Mouse (Mus musculus) thymus, postnatal 14 days (tissue): ENCODE data around the gene 1700102P08Rik.

Experiments
- DNase-seq: peaks from one replicate; pipeline ENCODE4 v3.0.0; 2021

Gene 1700102P08Rik

DNA sequence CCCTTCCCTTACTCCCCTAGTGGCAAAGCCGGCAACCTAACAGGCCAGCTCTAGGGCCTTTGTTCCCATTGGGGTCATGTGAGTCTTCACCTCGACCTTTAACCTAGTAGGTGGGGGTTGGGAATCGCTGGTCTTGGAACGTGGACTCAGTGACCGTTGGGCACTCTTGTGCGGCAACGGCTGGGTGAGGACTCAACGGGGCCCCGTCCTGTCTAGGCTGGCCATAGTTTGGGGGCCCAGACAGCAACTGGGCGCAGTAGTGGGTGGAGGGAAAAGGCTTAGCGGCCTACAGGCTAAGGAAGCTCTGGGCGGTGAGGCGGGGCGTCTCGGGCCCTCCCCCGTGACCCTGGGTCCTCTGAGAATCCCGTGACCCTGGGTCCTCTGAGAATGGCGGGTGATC lies at the start of gene 1700102P08Rik:
Gene 1700102P08Rik, plus strand, starts transcription at position 130 of the 400 bp plus-strand sequence.
- DNase-seq = no peak

DNA sequence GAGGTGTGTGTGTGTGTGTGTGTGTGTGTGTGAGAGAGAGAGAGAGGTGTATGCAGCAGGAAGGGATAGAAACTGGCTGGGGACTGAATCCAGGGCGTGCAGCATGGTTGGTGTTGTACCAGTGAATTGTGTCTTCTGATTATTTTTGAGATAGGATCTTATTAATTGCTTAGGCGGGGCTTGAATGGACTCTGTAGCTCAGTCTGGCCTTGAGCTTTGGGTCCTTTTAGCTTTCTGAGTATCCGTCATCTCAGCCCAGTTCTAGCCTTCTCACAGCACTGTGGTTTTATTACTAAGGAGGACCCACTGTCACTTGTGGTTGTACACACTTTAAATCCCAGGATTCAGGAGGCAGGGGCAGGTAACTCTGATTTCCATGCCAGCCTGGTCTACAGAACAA lies 49.3 kb upstream of the 1700102P08Rik start:
- no peak for DNase-seq

GRCm38 (mm10) chr9:108343835-108344234 lies 48.8 kb upstream of the 1700102P08Rik start:
- no peak for DNase-seq

DNA sequence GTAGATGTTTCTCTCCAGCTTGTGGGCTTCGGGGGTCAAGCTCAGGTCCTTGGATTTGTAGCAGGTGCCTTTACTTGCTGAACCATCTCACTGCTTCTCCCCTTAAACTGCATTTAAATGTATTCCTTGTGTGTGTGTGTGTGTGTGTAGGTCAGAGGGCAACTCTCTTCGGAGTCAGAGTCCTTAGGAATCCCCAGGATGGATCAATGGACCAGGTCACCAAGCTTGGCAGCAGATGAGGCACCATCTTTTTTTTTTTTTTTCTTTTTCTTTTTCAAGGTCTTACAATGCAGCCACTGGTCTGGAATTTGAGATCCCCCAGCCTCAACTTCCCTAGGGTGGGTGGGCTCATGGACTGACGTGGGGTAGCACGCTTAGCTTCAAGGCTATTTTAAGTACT lies 48.1 kb upstream of the 1700102P08Rik start:
- DNase-seq = no peak

GRCm38 (mm10) chr9:108347024-108347423 lies 45.6 kb upstream of the 1700102P08Rik start:
- DNase-seq = no peak

DNA sequence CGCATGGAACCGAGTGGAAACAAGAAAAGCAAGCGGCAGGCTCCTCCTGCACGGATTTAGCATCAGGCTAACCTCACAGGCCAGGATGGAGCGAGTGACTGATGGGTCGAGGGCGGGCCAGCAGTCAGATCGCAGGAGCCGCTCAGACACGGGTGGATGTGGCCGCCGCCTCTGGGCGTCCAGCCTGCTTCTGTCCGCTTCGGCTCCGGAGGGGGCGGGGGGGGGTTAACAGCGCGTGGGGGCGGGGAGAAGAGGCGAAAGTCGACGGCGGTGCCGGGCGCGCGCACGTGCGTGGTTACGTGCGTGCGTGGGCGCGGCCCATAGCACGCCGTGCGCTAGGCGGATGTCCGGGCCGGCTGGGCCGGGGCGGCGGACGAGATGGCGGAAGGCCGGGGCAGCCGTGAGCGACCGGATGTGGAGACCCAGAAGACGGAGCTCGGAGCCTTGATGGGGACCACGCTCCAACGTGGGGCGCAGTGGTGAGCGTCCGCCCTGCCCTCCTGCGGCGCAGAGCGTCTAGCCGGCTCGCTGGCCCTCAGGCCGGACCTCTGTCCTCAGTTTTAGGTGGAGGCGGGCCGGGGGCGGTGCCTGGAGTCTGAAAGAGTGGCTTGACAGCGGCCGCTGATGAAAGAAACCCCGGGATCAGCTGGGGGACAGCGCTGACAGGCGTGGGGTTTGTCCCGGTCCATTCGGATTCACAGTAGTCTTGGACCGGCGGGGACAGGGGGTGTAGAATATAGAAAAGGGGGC lies 44.9 kb upstream of the 1700102P08Rik start, which contains the start of gene Usp4:
Gene Usp4, plus strand, starts transcription at position 314 of the 750 bp plus-strand sequence.
- DNase-seq = peak; percentile 88

- no peak for DNase-seq
These were observed 44.3 kb upstream of the 1700102P08Rik start for GRCm38 (mm10) chr9:108348290-108348680.

DNA sequence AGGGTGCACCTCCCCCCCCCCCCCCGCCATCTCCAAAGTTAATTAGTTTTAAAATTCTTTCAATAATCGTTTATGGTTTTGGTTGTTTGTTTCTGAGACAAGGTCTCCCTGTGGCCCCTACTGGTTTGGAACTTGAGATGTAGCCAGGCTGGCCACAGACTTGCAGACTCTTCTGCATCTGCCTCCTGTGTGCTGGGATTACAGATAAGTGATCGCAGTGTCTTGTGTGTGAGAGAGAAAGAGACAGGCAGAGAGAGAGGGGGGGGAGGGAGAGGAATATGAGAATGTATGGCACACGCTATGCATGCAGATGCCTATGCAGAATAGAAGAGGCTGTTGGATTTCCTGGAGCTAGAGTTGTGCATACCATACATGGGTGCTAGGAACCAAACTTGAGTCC lies 42.9 kb upstream of the 1700102P08Rik start:
- DNase-seq = no peak

GRCm38 (mm10) chr9:108378234-108378633 lies 14.4 kb upstream of the 1700102P08Rik start:
- DNase-seq = no peak

DNA sequence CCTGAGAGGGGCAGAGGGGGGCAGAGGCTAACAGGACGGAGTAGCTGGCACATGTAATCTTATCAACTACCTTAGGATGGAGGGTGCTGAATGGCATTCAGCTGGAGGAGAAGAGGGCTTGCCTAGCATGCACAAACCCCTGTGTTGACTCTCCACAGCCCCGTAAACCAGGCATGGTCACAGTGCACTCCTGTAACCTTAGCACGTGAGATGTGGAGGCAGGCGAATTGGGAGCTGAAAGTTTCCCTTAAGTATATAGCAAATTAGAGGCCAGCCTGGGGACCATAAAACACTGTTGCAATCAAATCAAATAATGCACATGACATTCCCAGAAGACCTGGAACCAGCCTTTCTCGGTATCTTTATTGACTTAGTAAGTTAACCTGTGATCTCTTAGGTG lies 13.9 kb upstream of the 1700102P08Rik start:
- DNase-seq = no peak

DNA sequence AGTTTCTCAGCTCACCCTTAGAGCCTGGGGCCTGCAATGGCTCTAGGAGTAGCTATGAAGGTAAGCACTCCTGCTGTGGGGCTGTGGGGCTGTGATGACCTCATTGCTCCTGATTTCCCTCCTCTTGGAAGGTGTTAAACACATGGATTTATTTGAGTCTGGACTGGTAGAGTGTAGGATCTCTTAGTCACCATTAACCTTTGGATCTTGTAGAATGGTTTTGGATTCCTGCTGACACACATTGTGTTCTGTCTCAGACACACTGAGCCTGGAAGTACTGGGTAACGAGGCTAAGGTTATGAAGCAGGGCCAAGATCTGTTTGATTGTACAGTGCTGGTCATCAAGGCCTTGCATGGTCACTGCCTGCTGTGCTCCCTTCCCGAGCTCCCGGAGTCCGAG lies 13.3 kb upstream of the 1700102P08Rik start:
- DNase-seq = no peak

GRCm38 (mm10) chr9:108381382-108381781 lies 11.2 kb upstream of the 1700102P08Rik start:
- no peak for DNase-seq

DNA sequence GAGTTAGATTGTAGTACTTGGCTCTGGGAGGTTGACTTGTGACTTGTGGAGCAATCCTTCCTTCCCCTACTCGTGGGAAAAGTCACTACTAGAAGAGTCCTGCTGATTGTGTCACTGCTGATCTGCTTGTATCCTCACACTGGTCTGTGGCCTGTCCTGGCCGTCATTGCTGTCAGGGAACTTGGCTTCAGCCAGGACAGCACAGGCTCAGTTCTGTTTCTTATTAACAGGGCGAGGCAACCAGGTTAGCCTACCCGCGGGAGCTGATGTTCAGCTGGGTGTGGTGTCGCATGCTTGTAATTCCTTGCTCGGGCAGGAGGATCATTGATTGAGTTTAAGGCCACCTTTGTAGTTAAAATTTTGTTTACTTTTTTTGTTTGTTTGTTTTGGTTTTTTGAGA lies 7.6 kb upstream of the 1700102P08Rik start:
- no peak for DNase-seq

GRCm38 (mm10) chr9:108386816-108387215 lies 5.8 kb upstream of the 1700102P08Rik start:
- DNase-seq = no peak

DNA sequence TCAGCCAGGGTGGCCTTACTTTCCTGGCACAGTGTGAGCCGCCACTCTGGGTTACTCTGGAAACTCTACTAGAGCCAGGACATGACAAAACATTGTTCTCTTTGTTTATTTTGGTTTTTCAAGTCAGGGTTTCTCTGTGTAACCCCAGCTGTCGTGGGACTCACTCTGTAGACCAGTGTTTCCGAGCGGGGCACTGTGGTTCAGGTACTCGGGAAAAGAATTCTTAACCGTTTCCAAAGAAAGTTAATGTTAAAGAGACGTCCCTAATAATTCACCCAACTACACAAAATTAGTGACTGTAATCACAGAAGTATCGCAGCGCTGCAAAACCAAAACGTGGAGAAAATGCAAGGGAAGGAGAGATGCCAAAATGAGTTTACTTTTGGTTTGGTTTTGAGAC lies 4.0 kb upstream of the 1700102P08Rik start:
- no peak for DNase-seq

- DNase-seq = no peak
These were observed 3.4 kb upstream of the 1700102P08Rik start for GRCm38 (mm10) chr9:108389220-108389619.

- no peak for DNase-seq
These were observed 1.6 kb downstream of the 1700102P08Rik start for GRCm38 (mm10) chr9:108394191-108394590.

- no peak for DNase-seq
These were observed 2.8 kb downstream of the 1700102P08Rik start for GRCm38 (mm10) chr9:108395427-108395826.

DNA sequence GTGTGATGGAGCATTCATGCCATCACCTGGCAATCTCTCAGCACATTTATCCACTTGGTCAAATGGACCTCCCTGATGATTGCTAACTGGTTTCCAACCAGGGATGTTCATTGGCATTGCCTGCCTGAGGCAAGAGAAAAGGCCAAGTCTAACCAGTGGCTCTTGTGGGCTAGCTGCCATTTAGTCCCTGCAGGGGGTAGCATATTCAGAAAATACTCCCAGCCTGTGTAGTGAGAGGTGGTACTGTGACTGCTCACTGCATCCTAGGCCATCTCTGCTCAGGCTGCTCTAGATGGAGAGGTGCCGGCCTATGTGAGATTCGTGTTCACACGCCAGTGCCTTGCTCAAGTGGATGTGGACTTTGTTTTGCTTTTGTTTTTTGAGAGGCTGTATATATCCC lies 5.7 kb downstream of the 1700102P08Rik start:
- no peak for DNase-seq

DNA sequence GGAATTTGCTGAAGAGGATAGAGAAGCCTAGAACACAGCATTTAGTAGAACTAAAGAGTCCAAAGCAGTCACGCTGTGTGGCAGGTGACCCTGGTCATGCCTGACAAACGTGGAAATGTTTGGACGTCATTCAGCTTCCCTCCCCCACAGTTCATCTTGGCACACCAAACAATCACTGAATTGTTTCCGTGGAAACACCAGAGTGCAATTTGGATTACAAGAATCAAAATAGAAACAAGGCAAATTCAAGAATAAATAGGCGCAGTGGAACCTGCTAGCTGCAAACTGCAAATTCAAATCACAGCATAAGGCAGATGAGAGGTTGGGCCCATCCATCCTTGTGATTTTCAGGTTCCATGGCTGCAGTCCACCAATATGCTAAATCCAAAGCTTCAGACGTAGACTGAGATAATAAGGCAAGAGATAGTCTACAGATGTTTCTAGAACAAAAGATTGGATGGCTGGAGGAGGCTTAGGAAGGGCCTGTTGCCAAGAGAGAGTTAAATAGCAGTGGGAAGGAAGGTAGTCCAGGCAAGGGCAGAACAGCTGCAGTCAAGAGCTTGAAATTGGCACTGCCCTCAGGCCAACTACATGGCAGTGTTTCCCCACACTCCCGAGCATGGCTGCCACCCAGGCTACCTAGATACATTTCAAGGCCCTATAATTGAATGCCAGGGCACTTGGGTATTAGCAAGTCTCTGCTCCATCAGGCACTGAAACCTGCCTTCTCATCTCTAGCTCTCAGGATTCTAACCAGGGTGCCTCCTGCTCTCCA lies 8.8 kb downstream of the 1700102P08Rik start:
- no peak for DNase-seq

DNA sequence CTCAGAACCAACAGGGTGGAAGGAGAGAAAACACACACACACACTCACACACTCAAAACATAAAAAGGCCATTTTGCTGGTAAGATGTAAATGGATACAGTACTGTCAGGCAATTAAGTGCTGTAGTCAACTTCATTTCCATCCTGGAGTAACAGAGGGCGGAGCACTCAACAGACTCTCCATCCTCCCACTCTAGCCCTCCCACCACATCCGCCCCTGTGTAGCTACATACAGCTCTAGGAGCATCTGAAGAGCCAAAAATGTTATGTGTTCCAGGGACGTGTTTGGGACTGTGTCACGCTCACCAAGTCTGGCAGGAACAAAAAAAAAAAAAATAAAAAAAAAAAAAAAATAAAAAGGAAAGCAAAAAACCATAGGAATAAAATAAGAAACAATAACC lies 10.5 kb downstream of the 1700102P08Rik start:
- DNase-seq = no peak

DNA sequence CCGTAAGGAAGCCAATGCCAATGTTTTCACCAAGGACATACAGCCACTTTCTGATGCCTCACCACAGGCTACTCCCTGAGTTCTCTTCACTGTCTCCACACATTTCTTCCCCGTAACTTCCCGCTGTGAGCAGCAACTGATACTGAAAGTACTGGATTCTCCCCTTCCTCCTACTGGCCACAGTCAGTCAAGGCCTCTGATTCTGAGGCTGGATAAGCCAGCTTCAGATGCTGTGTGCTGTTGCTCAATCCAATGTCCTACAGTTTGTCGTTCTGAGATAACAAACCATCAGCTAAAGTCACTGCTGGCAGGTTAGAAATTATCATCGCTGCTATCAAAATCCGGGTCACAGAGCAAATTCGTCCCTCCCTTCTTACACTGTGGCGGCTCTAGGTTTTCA lies 11.8 kb downstream of the 1700102P08Rik start:
- no peak for DNase-seq

GRCm38 (mm10) chr9:108409535-108409934 lies 16.9 kb downstream of the 1700102P08Rik start:
- DNase-seq = no peak

GRCm38 (mm10) chr9:108411381-108411942 lies 18.9 kb downstream of the 1700102P08Rik start:
- no peak for DNase-seq
